Mouse (Mus musculus) intestine, postnatal 0 days (tissue): ENCODE data around the gene Tm6sf1. TPM values are rescaled to one million over a fixed set of nuclear protein-coding genes. Genes with fewer than 3 reads are reported as not detected.

Source experiments
- ATAC-seq: fragments of 200-750 bp; cut with Nextera tagmentation; 2 replicates; pipeline ENCODE4 v1.8.0; 2017; ENCODE audit warnings: mild to moderate bottlenecking, moderate TSS enrichment, moderate library complexity
- H3K27ac ChIP-seq: fragments of 300-500 bp; sonication (generic); 2 replicates; pipeline ENCODE4 v1.5.1; 2014; ENCODE audit warnings: mild to moderate bottlenecking, low read depth, low read length, moderate library complexity
- H3K27me3 ChIP-seq: fragments of 300-500 bp; sonication (generic); replicated peaks from 2 replicates; pipeline ENCODE4 v1.6.1; 2014; ENCODE audit warnings: low read length, mixed read lengths; ENCODE audit not compliant: control insufficient read depth, insufficient read depth
- H3K36me3 ChIP-seq: fragments of 300-500 bp; sonication (generic); 2 replicates; pipeline ENCODE4 v1.6.1; 2014; ENCODE audit warnings: mild to moderate bottlenecking, moderate library complexity; ENCODE audit not compliant: control insufficient read depth, insufficient read depth
- H3K4me1 ChIP-seq: fragments of 300-500 bp; sonication (generic); replicated peaks from 2 replicates; pipeline ENCODE4 v1.6.1; 2014; ENCODE audit warnings: antibody characterized with exemption, low read length, mixed read lengths; ENCODE audit not compliant: control insufficient read depth, insufficient read depth
- H3K4me2 ChIP-seq: fragments of 300-500 bp; sonication (generic); replicated peaks from 2 replicates; pipeline ENCODE4 v1.6.1; 2014; ENCODE audit warnings: low read depth, mild to moderate bottlenecking, moderate library complexity
- H3K4me3 ChIP-seq: fragments of 300-500 bp; sonication (generic); 2 replicates; pipeline ENCODE4 v1.5.1; 2014; ENCODE audit warnings: low read depth, low read length
- H3K9ac ChIP-seq: fragments of 300-500 bp; sonication (generic); 2 replicates; pipeline ENCODE4 v1.6.1; 2014; ENCODE audit warnings: mild to moderate bottlenecking, low read depth, low read length
- H3K9me3 ChIP-seq: fragments of 300-500 bp; sonication (generic); 2 replicates; pipeline ENCODE4 v1.6.1; 2016; ENCODE audit warnings: mixed run types; ENCODE audit not compliant: control insufficient read depth
- CTCF ChIP-seq: sonication (generic); IDR thresholded peaks from 2 replicates; pipeline ENCODE4 v1.5.1; 2016; ENCODE audit warnings: low read depth, mild to moderate bottlenecking, control low read depth, antibody characterized with exemption, moderate library complexity
- WGBS: fragments of 180-500 bp; shearing (Covaris S2); extraction: QIAGEN DNeasy Blood & Tissue Kit; methylation state at CpG from one replicate; pipeline ENCODE4 v1.1.7; 2014; 5-methylcytosine and 5-hydroxymethylcytosine counted together
- polyA plus RNA-seq: library from polyadenylated mRNA; unstranded; fragments of >200 nt; fragmentation: Nextera tagmentation; extraction: Ambion mirVana; gene quantifications from 2 replicates; pipeline ENCODE4 v1.2.1, GENCODE M21; 2015

Gene Tm6sf1
- polyA plus RNA-seq, 1 experiment from 2014 or later, result 16.5 TPM

- Histone ChIP-seq H3K27ac (no peak overlapping the region), H3K9me3 (no peaks in the 10 kb centered on the region), H3K9ac (0 out of 2 replicates have a peak overlapping the region, but pooled peaks have one; percentile 72), H3K4me2 (peak overlapping the region; percentile 81), H3K36me3 (no peaks in the 10 kb centered on the region), H3K4me3 (peak overlapping the region; percentile 60), H3K4me1 (no peaks in the 10 kb centered on the region), H3K27me3 (peaks cover 32% of the 10 kb centered on the region)
- no peak for TF ChIP-seq CTCF
- ATAC-seq, result no peak
- WGBS, result 43% methylated on average over 5 of the region's 5 CpGs
Measured at GRCm38 (mm10) chr7:81932521-81933045, 73.8 kb downstream of the Tm6sf1 start.

GRCm38 (mm10) chr7:81933061-81933600 lies 74.3 kb downstream of the Tm6sf1 start:
- peak overlapping the region; percentile 60 for H3K4me3 ChIP-seq
- H3K27ac ChIP-seq, result peak overlapping the region; percentile 73; the same call in 1 of the 2 replicates
- H3K36me3 ChIP-seq, result no peaks in the 10 kb centered on the region
- peak overlapping the region; percentile 72 for H3K9ac ChIP-seq
- H3K27me3 ChIP-seq, result peaks cover 32% of the 10 kb centered on the region
- H3K4me2 ChIP-seq, result peak overlapping the region; percentile 81
- WGBS, result 10% methylated on average over 23 of the region's 23 CpGs
- H3K9me3 ChIP-seq, result no peaks in the 10 kb centered on the region
- no peak for ATAC-seq
- TF ChIP-seq CTCF, result no peak
- no peaks in the 10 kb centered on the region for H3K4me1 ChIP-seq

- Histone ChIP-seq H3K27me3 (peaks cover 32% of the 10 kb centered on the region), H3K27ac (peak overlapping the region; percentile 73), H3K4me1 (no peaks in the 10 kb centered on the region), H3K4me2 (peak overlapping the region; percentile 81), H3K4me3 (peak overlapping the region; percentile 60), H3K9ac (peak overlapping the region; percentile 72), H3K36me3 (no peaks in the 10 kb centered on the region), H3K9me3 (no peaks in the 10 kb centered on the region)
- ATAC-seq, result peak; percentile 53
- under 1% methylated on average over 98 of the region's 103 CpGs for WGBS
- TF ChIP-seq CTCF, result no peak
Measured at GRCm38 (mm10) chr7:81933601-81934266, 74.9 kb downstream of the Tm6sf1 start.

Other genes with a start within 250 kb of the Tm6sf1 start
- 22.2 and 26.8 TPM in 2 replicates for gene Homer2, start 151.5 kb upstream of the Tm6sf1 start, polyA plus RNA-seq
- gene Ramac, start 96.1 kb upstream of the Tm6sf1 start, polyA plus RNA-seq, result 117 and 118 TPM in 2 replicates
- gene 3110040N11Rik, start 69.5 kb upstream of the Tm6sf1 start, polyA plus RNA-seq, result 48.9 and 49.8 TPM in 2 replicates
- 41.0 and 42.7 TPM in 2 replicates for gene Btbd1, start 29.6 kb upstream of the Tm6sf1 start, polyA plus RNA-seq
- not detected in 2 replicates for gene Gm10160, start 3.2 kb upstream of the Tm6sf1 start, polyA plus RNA-seq
- gene Hdgfl3, start 75.5 kb downstream of the Tm6sf1 start, polyA plus RNA-seq, result 7.1 and 8.3 TPM in 2 replicates
- gene Bnc1, start 133.3 kb downstream of the Tm6sf1 start, polyA plus RNA-seq, result 0.76 and 0.93 TPM in 2 replicates